Mouse (Mus musculus) forebrain, embryonic 16.5 days (tissue): ENCODE data around the gene Zmynd19. TPM values are rescaled to one million over a fixed set of nuclear protein-coding genes. Genes with fewer than 3 reads are reported as not detected.
"Not testable (repeated sequence)": the region's sequence is repeated elsewhere in the genome, so short reads cannot be mapped to it uniquely, and the experiment has no call there.

Source experiments
- ATAC-seq: fragments of 200-750 bp; cut with Nextera tagmentation; 2 replicates; pipeline ENCODE4 v1.8.0; 2017; ENCODE audit warnings: mild to moderate bottlenecking, moderate library complexity
- H3K27ac ChIP-seq: fragments of 300-500 bp; sonication (generic); 2 replicates; pipeline ENCODE4 v1.5.1; 2014; ENCODE audit warnings: low read length, control low read depth
- H3K27me3 ChIP-seq: fragments of 300-500 bp; sonication (generic); replicated peaks from 2 replicates; pipeline ENCODE4 v1.6.1; 2014; ENCODE audit warnings: low read length; ENCODE audit not compliant: control insufficient read depth, insufficient read depth
- H3K36me3 ChIP-seq: fragments of 300-500 bp; sonication (generic); 2 replicates; pipeline ENCODE4 v1.6.1; 2014; ENCODE audit not compliant: control insufficient read depth, insufficient read depth
- H3K4me1 ChIP-seq: fragments of 300-500 bp; sonication (generic); replicated peaks from 2 replicates; pipeline ENCODE4 v1.6.1; 2014; ENCODE audit warnings: low read length; ENCODE audit not compliant: control insufficient read depth, insufficient read depth
- H3K4me2 ChIP-seq: fragments of 300-500 bp; sonication (generic); 2 replicates; pipeline ENCODE4 v1.6.1; 2014; ENCODE audit warnings: mild to moderate bottlenecking, low read length, control low read depth
- H3K4me3 ChIP-seq: fragments of 300-500 bp; sonication (generic); replicated peaks from 2 replicates; pipeline ENCODE4 v1.5.1; 2014; ENCODE audit warnings: mild to moderate bottlenecking, low read length, control low read depth
- H3K9ac ChIP-seq: fragments of 300-500 bp; sonication (generic); replicated peaks from 2 replicates; pipeline ENCODE4 v1.6.1; 2014; ENCODE audit warnings: low read depth, low read length, control low read depth
- H3K9me3 ChIP-seq: fragments of 300-500 bp; sonication (generic); 2 replicates; pipeline ENCODE4 v1.6.1; 2016; ENCODE audit warnings: low read length; ENCODE audit not compliant: control insufficient read depth
- WGBS: fragments of 180-500 bp; shearing (Covaris S2); extraction: QIAGEN DNeasy Blood & Tissue Kit; methylation state at CpG from one replicate; pipeline ENCODE4 v1.1.7; 2014; 5-methylcytosine and 5-hydroxymethylcytosine counted together
- polyA plus RNA-seq: library from polyadenylated mRNA; unstranded; fragments of >200 nt; fragmentation: Nextera tagmentation; extraction: Ambion mirVana; gene quantifications from 2 replicates; pipeline ENCODE4 v1.2.1, GENCODE M21; 2015

The Zmynd19 gene
- polyA plus RNA-seq, 1 experiment from 2014 or later = 20.8 TPM

GRCm38 (mm10) chr2:24974452-24974851 is 24.9 kb downstream of the Zmynd19 start:
- not testable (repeated sequence) for H3K36me3 ChIP-seq, H3K27me3 ChIP-seq, ATAC-seq, H3K9me3 ChIP-seq
- Histone ChIP-seq H3K9ac (peak overlapping the region; percentile 80), H3K27ac (peak overlapping the region; percentile 87), H3K4me3 (peak overlapping the region; percentile 90), H3K4me2 (peak overlapping the region; percentile 73), H3K4me1 (peaks cover 21% of the 10 kb centered on the region)
- under 1% methylated on average over 17 of the region's 17 CpGs for WGBS

GRCm38 (mm10) chr2:24974906-24975703 is 25.5 kb downstream of the Zmynd19 start, which contains the start of gene Mrpl41:
Gene Mrpl41 (minus strand): TSS chr2:24975098.
- Histone ChIP-seq H3K9ac (peak within 1 kb of the TSS; percentile 80), H3K4me3 (peak within 1 kb of the TSS; percentile 90), H3K4me2 (peak within 1 kb of the TSS; percentile 86), H3K36me3 (peaks cover 8% of the 10 kb centered on the region), H3K27ac (peak within 1 kb of the TSS; percentile 87), H3K4me1 (peaks cover 21% of the 10 kb centered on the region), H3K27me3 (no peaks in the 10 kb centered on the region), H3K9me3 (no peaks in the 10 kb centered on the region)
- ATAC-seq = peak; percentile 100
- under 1% methylated on average over 64 of the region's 64 CpGs for WGBS

GRCm38 (mm10) chr2:24975704-24976297 is 26.2 kb downstream of the Zmynd19 start, which contains the start of gene Pnpla7:
Gene Pnpla7 (plus strand): TSS chr2:24976033.
- peaks cover 21% of the 10 kb centered on the region for H3K4me1 ChIP-seq
- no peaks in the 10 kb centered on the region for H3K27me3 ChIP-seq
- H3K9me3 ChIP-seq = no peaks in the 10 kb centered on the region
- H3K9ac ChIP-seq = peak within 1 kb of the TSS; percentile 80
- peak within 1 kb of the TSS; percentile 90 for H3K4me3 ChIP-seq
- H3K27ac ChIP-seq = peak within 1 kb of the TSS; percentile 87
- under 1% methylated on average over 16 of the region's 16 CpGs for WGBS
- no peak for ATAC-seq
- H3K36me3 ChIP-seq = peaks cover 4% of the 10 kb centered on the region
- H3K4me2 ChIP-seq = peak within 1 kb of the TSS; percentile 86

GRCm38 (mm10) chr2:24976960-24977359 is 27.4 kb downstream of the Zmynd19 start:
- Histone ChIP-seq H3K9ac (no peak overlapping the region), H3K36me3 (peaks cover 4% of the 10 kb centered on the region), H3K27me3 (no peaks in the 10 kb centered on the region), H3K9me3 (no peaks in the 10 kb centered on the region), H3K4me3 (no peak overlapping the region), H3K27ac (no peak overlapping the region), H3K4me2 (no peak overlapping the region), H3K4me1 (peaks cover 21% of the 10 kb centered on the region)
- ATAC-seq = no peak
- 94% methylated on average over 5 of the region's 5 CpGs for WGBS

- Histone ChIP-seq H3K27me3 (no peaks in the 10 kb centered on the region), H3K36me3 (no peaks in the 10 kb centered on the region), H3K27ac (no peak overlapping the region), H3K4me2 (no peak overlapping the region), H3K4me3 (no peak overlapping the region), H3K9me3 (no peaks in the 10 kb centered on the region), H3K4me1 (no peaks in the 10 kb centered on the region), H3K9ac (no peak overlapping the region)
- 68% methylated on average over 2 of the region's 2 CpGs for WGBS
- ATAC-seq = no peak
Measured at GRCm38 (mm10) chr2:24987762-24988161, 38.2 kb downstream of the Zmynd19 start.

GRCm38 (mm10) chr2:24995332-24995731 is 45.7 kb downstream of the Zmynd19 start:
- WGBS = 97% methylated on average over 6 of the region's 6 CpGs
- H3K4me2 ChIP-seq = no peak overlapping the region
- no peak for ATAC-seq
- no peaks in the 10 kb centered on the region for H3K9me3 ChIP-seq
- no peaks in the 10 kb centered on the region for H3K27me3 ChIP-seq
- no peaks in the 10 kb centered on the region for H3K4me1 ChIP-seq
- H3K27ac ChIP-seq = no peak overlapping the region
- H3K36me3 ChIP-seq = no peaks in the 10 kb centered on the region
- H3K4me3 ChIP-seq = no peak overlapping the region
- no peak overlapping the region for H3K9ac ChIP-seq

- no peak overlapping the region for H3K4me3 ChIP-seq
- no peaks in the 10 kb centered on the region for H3K9me3 ChIP-seq
- no peaks in the 10 kb centered on the region for H3K27me3 ChIP-seq
- WGBS = 96% methylated on average over 2 of the region's 2 CpGs
- no peaks in the 10 kb centered on the region for H3K36me3 ChIP-seq
- H3K4me1 ChIP-seq = no peaks in the 10 kb centered on the region
- ATAC-seq = no peak
- H3K9ac ChIP-seq = no peak overlapping the region
- H3K27ac ChIP-seq = no peak overlapping the region
- no peak overlapping the region for H3K4me2 ChIP-seq
Measured at GRCm38 (mm10) chr2:24996471-24996870, 46.9 kb downstream of the Zmynd19 start.

- H3K36me3 ChIP-seq = no peaks in the 10 kb centered on the region
- 72% methylated on average over 3 of the region's 3 CpGs for WGBS
Measured at GRCm38 (mm10) chr2:25000544-25001235, 51.1 kb downstream of the Zmynd19 start.

More at GRCm38 (mm10) chr2:25000544-25001235, 51.1 kb downstream of the Zmynd19 start:
- Histone ChIP-seq H3K4me3 (no peak overlapping the region), H3K4me2 (no peak overlapping the region), H3K9ac (no peak overlapping the region), H3K27me3 (no peaks in the 10 kb centered on the region), H3K27ac (no peak overlapping the region), H3K4me1 (no peaks in the 10 kb centered on the region), H3K9me3 (no peaks in the 10 kb centered on the region)
- no peak for ATAC-seq
